Mouse (Mus musculus) Patski (cell line): ENCODE results near the gene Naa80. TPM values are rescaled to one million over a fixed set of nuclear protein-coding genes. Genes with fewer than 3 reads are reported as not detected.
"Not testable (repeated sequence)": the region's sequence is repeated elsewhere in the genome, so short reads cannot be mapped to it uniquely, and the experiment has no call there.

Experiments
- ATAC-seq: fragments of 100-300 bp; one replicate; pipeline ENCODE4 v1.8.0; 2021
- CTCF ChIA-PET: fragments of 350-600 bp; sonication (Branson Sonifier 250); formaldehyde crosslinking; loops from one replicate; lab custom pipeline; 2022; ENCODE audit warnings: inconsistent platforms; lab: Charles Lee
- POLR2A ChIA-PET: fragments of 350-600 bp; sonication (Branson Sonifier 250); formaldehyde crosslinking; loops from one replicate; lab custom pipeline; 2022; ENCODE audit warnings: antibody characterized with exemption, inconsistent platforms; lab: Charles Lee
- DNase-seq: peaks from one replicate; pipeline ENCODE4 v3.0.0-alpha.2; 2011; ENCODE audit warnings: low read depth, low spot score
- H3K27me3 ChIP-seq: fragments of 371-371 bp; one replicate; pipeline ENCODE4 v1.5.1; 2021
- CTCF ChIP-seq: fragments of 100-300 bp; IDR thresholded peaks from one replicate; pipeline ENCODE4 v1.5.1; 2021
- in situ Hi-C: fragments of 300-500 bp; cut with MboI; formaldehyde crosslinking; loops from 3 replicates; pipeline ENCODE4 v1.11.1; 2018; ENCODE audit warnings: low pct_unique_long_range_greater_than_20kb, mixed read lengths
- polyA plus RNA-seq: library from polyadenylated mRNA; unstranded; gene quantifications from one replicate; pipeline ENCODE4 v1.2.3, GENCODE M21; 2021

Gene Naa80
- polyA plus RNA-seq, 1 experiment from 2014 or later: 11.3 TPM

- ATAC-seq: no peak
- TF ChIP-seq CTCF: no peak
- in situ Hi-C loops: no loop called here
- no peak for DNase-seq
- no peaks in the 10 kb centered on the region for H3K27me3 ChIP-seq
- CTCF ChIA-PET: interaction anchor here (1.1 to 1.9 kb wide), 3 partner anchors 11 to 90 kb away, joined by 3 to 8 read pairs (median 3); partner anchors contain the start of gene Hyal2
- POLR2A ChIA-PET: interaction anchor here (0.8 to 1.4 kb wide), 4 partner anchors 8 to 14 kb away, joined by 4 to 5 read pairs (median 4); partner anchors contain the start of genes Cyb561d2 and Nprl2
Observed at GRCm38 (mm10) chr9:107555701-107556100, 23.0 kb upstream of the Naa80 start.

GRCm38 (mm10) chr9:107556346-107556745 is 22.3 kb upstream of the Naa80 start:
- DNase-seq (no peak), ATAC-seq (no peak)
- no peak for TF ChIP-seq CTCF
- H3K27me3 ChIP-seq: no peaks in the 10 kb centered on the region
- in situ Hi-C loops: no loop called here
- ChIA-PET POLR2A (interaction anchor here (0.8 to 1.4 kb wide), 3 partner anchors 9 to 74 kb away, joined by 4 read pairs; partner anchors contain the start of genes Cyb561d2 and Nprl2), CTCF (interaction anchor here (1.1 to 1.9 kb wide), 3 partner anchors 11 to 89 kb away, joined by 3 to 8 read pairs (median 3); partner anchors contain the start of gene Hyal2)

DNA sequence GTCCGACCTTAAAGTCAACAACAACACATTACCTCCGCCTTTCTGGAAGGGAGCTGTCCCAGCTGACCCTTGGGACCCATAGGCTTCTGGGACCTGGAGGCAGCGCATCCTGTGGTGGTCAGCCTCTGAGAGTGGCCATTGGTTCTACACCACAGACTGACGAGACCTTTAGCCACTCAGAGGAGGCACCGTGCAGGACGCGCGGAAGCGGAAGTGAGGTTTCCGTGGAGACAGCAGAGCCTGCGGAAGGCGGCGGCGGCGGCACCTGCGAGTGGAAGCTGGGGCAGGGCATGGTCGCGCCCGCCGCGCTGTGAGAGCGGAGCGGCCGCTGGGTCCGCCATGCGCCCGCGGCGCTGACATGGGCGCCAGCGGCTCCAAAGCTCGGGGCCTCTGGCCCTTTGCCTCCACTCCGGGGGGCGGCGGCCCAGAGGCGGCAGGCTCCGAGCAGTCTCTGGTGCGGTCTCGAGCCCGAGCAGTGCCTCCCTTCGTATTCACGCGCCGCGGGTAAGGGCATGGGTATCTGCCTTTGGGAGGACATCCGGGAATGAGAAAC is 15.6 kb upstream of the Naa80 start, which contains the start of gene Tusc2:
Gene Tusc2, plus strand, starts transcription at position 227 of the 553 bp plus-strand sequence.
- no peak for TF ChIP-seq CTCF

GRCm38 (mm10) chr9:107565556-107565955 is 13.1 kb upstream of the Naa80 start:
- ATAC-seq, DNase-seq, H3K27me3 ChIP-seq, in situ Hi-C loops: not testable (repeated sequence)
- CTCF ChIA-PET: interaction anchor here (0.8 to 2.5 kb wide), 8 partner anchors 9 to 79 kb away, joined by 3 to 9 read pairs (median 4); partner anchors contain the start of genes Hyal1, Hyal3 and Naa80
- POLR2A ChIA-PET: interaction anchor here (1.1 kb wide), 1 partner anchor 79 kb away, joined by 3 read pairs; no protein-coding TSS in a partner anchor

More for the DNA sequence above, 15.6 kb upstream of the Naa80 start, which contains the start of gene Tusc2:
- in situ Hi-C loops: no loop called here
- DNase-seq (no peak), ATAC-seq (peak; percentile 99)
- CTCF ChIA-PET: no interaction called here
- no peaks in the 10 kb centered on the region for H3K27me3 ChIP-seq
- POLR2A ChIA-PET: interaction anchor here (0.6 to 2.6 kb wide), 4 partner anchors 9 to 69 kb away, joined by 3 to 9 read pairs (median 5); partner anchors contain the start of gene Hyal3

DNA sequence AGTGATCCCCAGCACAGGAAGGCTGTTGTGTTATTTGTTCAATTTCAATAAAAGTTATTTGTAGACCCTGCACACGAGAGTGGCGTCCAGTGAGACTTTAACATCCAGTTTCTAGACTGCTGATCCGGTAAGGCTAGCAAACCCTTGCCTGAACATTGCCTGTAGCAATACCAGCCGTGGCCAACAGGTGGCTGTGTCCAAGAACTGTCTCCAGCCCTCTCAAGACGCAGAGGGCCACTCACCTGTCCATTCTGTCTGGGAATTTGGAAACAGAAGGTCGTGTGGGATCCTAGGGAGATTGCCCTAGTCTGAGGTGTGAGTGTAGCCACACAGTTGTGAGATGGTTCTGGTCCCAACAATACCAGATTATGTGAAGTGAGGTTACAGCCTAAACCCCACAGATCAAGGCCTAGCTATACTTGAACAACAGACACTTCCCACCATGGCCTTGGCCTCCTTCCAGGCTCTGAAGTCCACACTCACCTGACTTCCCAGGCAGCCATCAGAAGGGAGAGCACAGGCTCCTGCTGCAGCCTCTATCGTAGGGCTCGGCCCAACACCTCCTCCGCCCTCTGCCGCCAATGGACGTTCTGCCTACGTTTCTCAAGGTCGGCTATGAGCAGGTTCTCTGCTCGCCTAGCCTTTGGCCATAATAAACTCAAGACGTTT is 12.5 kb upstream of the Naa80 start:
- in situ Hi-C loops: no loop called here
- ChIA-PET CTCF (interaction anchor here (0.7 to 2.5 kb wide), 11 partner anchors 9 to 79 kb away, joined by 3 to 9 read pairs (median 3); partner anchors contain the start of genes Hyal1, Hyal3 and Naa80), POLR2A (interaction anchor here (1.3 kb wide), 1 partner anchor 23 kb away, joined by 3 read pairs; no protein-coding TSS in a partner anchor)
- no peak for TF ChIP-seq CTCF
- ATAC-seq (no peak), DNase-seq (no peak)
- no peaks in the 10 kb centered on the region for H3K27me3 ChIP-seq

GRCm38 (mm10) chr9:107566855-107567254 is 11.8 kb upstream of the Naa80 start:
- TF ChIP-seq CTCF: no peak
- POLR2A ChIA-PET: interaction anchor here (0.8 to 1.3 kb wide), 2 partner anchors 22 to 700 kb away, joined by 3 to 4 read pairs; no protein-coding TSS in a partner anchor
- in situ Hi-C loops: no loop called here
- ATAC-seq: no peak
- no peaks in the 10 kb centered on the region for H3K27me3 ChIP-seq
- CTCF ChIA-PET: interaction anchor here (0.7 to 2.5 kb wide), 5 partner anchors 10 to 78 kb away, joined by 3 to 9 read pairs (median 3); partner anchors contain the start of genes Hyal3 and Naa80
- DNase-seq: no peak

DNA sequence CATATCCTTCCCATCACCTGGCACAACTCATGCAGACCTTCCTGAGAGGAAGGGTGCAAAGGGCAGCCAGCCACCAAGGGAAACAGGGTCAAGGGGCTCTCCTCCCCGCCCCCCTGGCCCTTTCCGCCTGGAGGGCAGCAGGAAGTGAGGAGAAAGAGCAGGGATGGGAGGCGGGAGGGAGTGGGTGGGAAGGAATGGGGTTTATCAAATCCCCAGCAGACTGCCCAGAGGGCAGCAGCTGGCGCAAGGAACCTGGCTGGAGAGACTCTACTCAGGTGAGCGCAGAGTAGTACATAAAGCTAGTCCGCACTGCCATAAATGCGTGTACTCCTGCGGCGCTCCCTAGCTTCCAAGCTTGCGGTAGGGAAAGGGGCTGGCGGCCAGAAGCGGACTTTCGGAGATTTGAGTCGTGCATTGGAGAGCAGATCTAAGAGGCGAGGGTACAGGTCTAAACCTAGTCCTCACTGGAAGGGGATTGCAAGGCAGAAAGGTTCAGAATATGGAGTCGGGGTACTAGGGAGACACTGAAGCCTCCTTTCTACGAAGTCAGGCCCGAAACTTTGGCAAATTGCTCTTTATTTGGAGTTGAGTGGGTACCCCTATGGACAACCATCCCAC is 10.9 kb upstream of the Naa80 start, which contains the start of gene Hyal2:
Gene Hyal2, plus strand, starts transcription at position 244 of the 618 bp plus-strand sequence.
- ChIA-PET CTCF (interaction anchor here (2.2 to 4.3 kb wide), 3 partner anchors 11 to 78 kb away, joined by 8 to 19 read pairs (median 8); partner anchors contain the start of genes Hyal3 and Naa80), POLR2A (interaction anchor here (0.9 to 1.0 kb wide), 2 partner anchors 13 to 73 kb away, joined by 3 to 5 read pairs; no protein-coding TSS in a partner anchor)
- ATAC-seq (no peak), DNase-seq (no peak)
- in situ Hi-C loops: no loop called here
- H3K27me3 ChIP-seq: no peaks in the 10 kb centered on the region
- no peak for TF ChIP-seq CTCF

GRCm38 (mm10) chr9:107568331-107569261 is 10.1 kb upstream of the Naa80 start:
- H3K27me3 ChIP-seq: no peaks in the 10 kb centered on the region
- in situ Hi-C loops: no loop called here
- DNase-seq (no peak), ATAC-seq (peak; percentile 72)
- TF ChIP-seq CTCF: no peak
- CTCF ChIA-PET: interaction anchor here (2.0 to 4.3 kb wide), 4 partner anchors 11 to 77 kb away, joined by 5 to 19 read pairs (median 8); partner anchors contain the start of genes Hyal3, Ifrd2 and Naa80
- POLR2A ChIA-PET: interaction anchor here (0.9 to 1.3 kb wide), 3 partner anchors 13 to 72 kb away, joined by 3 to 5 read pairs (median 5); partner anchors contain the start of gene Ifrd2
